Mouse (Mus musculus): Measurements from ENCODE around the gene Tbcb. TPM values are rescaled to one million over a fixed set of nuclear protein-coding genes. Genes with fewer than 3 reads are reported as not detected.
"Not testable (repeated sequence)": the region's sequence is repeated elsewhere in the genome, so short reads cannot be mapped to it uniquely, and the experiment has no call there.

Gene Tbcb
- polyA plus RNA-seq, 1 experiment: 83.5 TPM

GRCm38 (mm10) chr7:30265935-30266334, 33.9 kb upstream of the Tbcb start:
- no peak for TF ChIP-seq POLR2A (IDR thresholded peaks at IDR 0.05; ENCODE audit: low read depth, low read length)
- TF ChIP-seq CTCF (IDR thresholded peaks at IDR 0.05; ENCODE audit: borderline replicate concordance, insufficient read depth, low read length): no peak
- Histone ChIP-seq H3K4me1 (ENCODE audit: control insufficient read depth, insufficient read depth, low read length) (no peaks in the 10 kb centered on the region), H3K4me3 (ENCODE audit: insufficient read depth, low read length) (no peak overlapping the region)

GRCm38 (mm10) chr7:30265531-30265930, 33.5 kb upstream of the Tbcb start:
- no peaks in the 10 kb centered on the region for H3K4me1 ChIP-seq (ENCODE audit: control insufficient read depth, insufficient read depth, low read length)
- no peak for TF ChIP-seq CTCF (IDR thresholded peaks at IDR 0.05; ENCODE audit: borderline replicate concordance, insufficient read depth, low read length)
- TF ChIP-seq POLR2A (IDR thresholded peaks at IDR 0.05; ENCODE audit: low read depth, low read length): no peak
- no peak overlapping the region for H3K4me3 ChIP-seq (ENCODE audit: insufficient read depth, low read length)
- no peak overlapping the region for H3K27ac ChIP-seq (ENCODE audit: insufficient read depth, low read length)

More at GRCm38 (mm10) chr7:30265935-30266334, 33.9 kb upstream of the Tbcb start:
- no peak overlapping the region for H3K27ac ChIP-seq (ENCODE audit: insufficient read depth, low read length)

- TF ChIP-seq POLR2A (IDR thresholded peaks at IDR 0.05; ENCODE audit: low read depth, low read length) (no peak), CTCF (IDR thresholded peaks at IDR 0.05; ENCODE audit: borderline replicate concordance, insufficient read depth, low read length) (no peak)
- no peak overlapping the region for H3K4me3 ChIP-seq (ENCODE audit: insufficient read depth, low read length)
- no peak overlapping the region for H3K27ac ChIP-seq (ENCODE audit: insufficient read depth, low read length)
- H3K4me1 ChIP-seq (ENCODE audit: control insufficient read depth, insufficient read depth, low read length): no peaks in the 10 kb centered on the region
Measured at GRCm38 (mm10) chr7:30265041-30265440, 33.0 kb upstream of the Tbcb start.

GRCm38 (mm10) chr7:30251956-30252954, 20.2 kb upstream of the Tbcb start:
- TF ChIP-seq CTCF (IDR thresholded peaks at IDR 0.05; ENCODE audit: borderline replicate concordance, insufficient read depth, low read length): no peak
- TF ChIP-seq POLR2A (IDR thresholded peaks at IDR 0.05; ENCODE audit: low read depth, low read length): no peak
- Histone ChIP-seq H3K4me3 (ENCODE audit: insufficient read depth, low read length) (no peak overlapping the region), H3K27ac (ENCODE audit: insufficient read depth, low read length) (no peak overlapping the region), H3K4me1 (ENCODE audit: control insufficient read depth, insufficient read depth, low read length) (no peaks in the 10 kb centered on the region)

- H3K4me1 ChIP-seq (ENCODE audit: control insufficient read depth, insufficient read depth, low read length); H3K4me3 ChIP-seq (ENCODE audit: insufficient read depth, low read length); H3K27ac ChIP-seq (ENCODE audit: insufficient read depth, low read length): not testable (repeated sequence)
Measured at GRCm38 (mm10) chr7:30237374-30237773, 5.3 kb upstream of the Tbcb start.

DNA sequence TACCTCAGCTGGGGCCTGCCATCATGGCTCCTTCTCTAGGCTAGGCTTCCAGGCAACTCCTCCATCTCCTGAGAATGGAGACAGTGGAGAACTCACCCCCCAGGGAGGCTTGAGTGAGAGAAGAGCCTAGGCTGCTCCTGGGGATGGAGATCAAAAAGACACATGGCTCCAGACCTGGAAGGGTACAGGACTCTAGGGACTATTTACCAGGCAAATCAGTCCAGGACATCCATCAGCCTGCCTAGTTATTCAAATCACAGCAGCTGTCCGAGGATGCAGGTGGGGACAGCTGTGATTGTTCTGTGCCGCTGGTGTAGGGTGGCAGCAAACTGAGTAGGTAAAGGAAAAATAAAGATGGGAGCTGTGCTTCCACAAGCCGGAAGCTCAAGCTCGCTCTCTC, 3.6 kb upstream of the Tbcb start, which contains the start of gene Ovol3:
TSS of gene Ovol3 (minus strand) at position 101 of the 400 bp plus-strand sequence.
- TF ChIP-seq CTCF (IDR thresholded peaks at IDR 0.05; ENCODE audit: borderline replicate concordance, insufficient read depth, low read length) (no peak), POLR2A (IDR thresholded peaks at IDR 0.05; ENCODE audit: low read depth, low read length) (no peak)

GRCm38 (mm10) chr7:30235091-30235490, 3.0 kb upstream of the Tbcb start:
- Histone ChIP-seq H3K4me3 (ENCODE audit: insufficient read depth, low read length) (no peak overlapping the region), H3K27ac (ENCODE audit: insufficient read depth, low read length) (no peak overlapping the region), H3K4me1 (ENCODE audit: control insufficient read depth, insufficient read depth, low read length) (no peaks in the 10 kb centered on the region; the same call in 1 of the 2 replicates)
- TF ChIP-seq POLR2A (IDR thresholded peaks at IDR 0.05; ENCODE audit: low read depth, low read length) (no peak), CTCF (IDR thresholded peaks at IDR 0.05; ENCODE audit: borderline replicate concordance, insufficient read depth, low read length) (no peak)

More for the DNA sequence above, 3.6 kb upstream of the Tbcb start, which contains the start of gene Ovol3:
- Histone ChIP-seq H3K4me1 (ENCODE audit: control insufficient read depth, insufficient read depth, low read length) (no peaks in the 10 kb centered on the region; the same call in 1 of the 2 replicates), H3K4me3 (ENCODE audit: insufficient read depth, low read length) (no peak within 1 kb of the TSS), H3K27ac (ENCODE audit: insufficient read depth, low read length) (no peak within 1 kb of the TSS)

DNA sequence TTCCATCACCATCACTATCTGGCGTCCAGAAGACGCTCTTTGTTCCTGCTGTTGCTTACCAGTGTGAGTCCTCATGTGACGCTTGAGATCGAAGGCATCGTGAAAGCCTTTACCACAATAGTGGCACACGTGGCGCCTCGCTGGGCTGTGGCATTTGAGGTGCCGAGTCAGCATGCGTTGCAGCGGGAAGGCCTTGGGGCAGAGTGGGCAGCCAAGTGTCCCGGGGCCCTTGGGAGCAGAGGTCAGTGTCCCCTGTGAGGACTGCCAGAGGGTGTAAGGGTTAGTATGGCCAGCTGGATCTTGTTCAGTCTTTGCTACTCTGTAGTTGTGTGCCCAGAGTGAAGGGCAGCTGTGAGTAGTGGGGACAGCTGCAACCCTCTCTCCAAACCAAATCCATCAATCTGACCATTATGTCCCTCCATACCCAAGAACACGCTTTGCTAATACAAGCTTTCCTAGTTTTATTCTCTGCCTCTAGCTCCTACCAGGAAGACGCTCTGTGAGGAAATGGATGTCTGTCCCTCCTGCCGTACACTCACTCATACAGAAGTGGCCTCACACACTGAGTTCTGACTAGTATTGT, 2.3 kb upstream of the Tbcb start:
- H3K4me3 ChIP-seq (ENCODE audit: insufficient read depth, low read length): no peak overlapping the region
- TF ChIP-seq POLR2A (IDR thresholded peaks at IDR 0.05; ENCODE audit: low read depth, low read length): no peak
- TF ChIP-seq CTCF (IDR thresholded peaks at IDR 0.05; ENCODE audit: borderline replicate concordance, insufficient read depth, low read length): no peak
- no peak overlapping the region for H3K27ac ChIP-seq (ENCODE audit: insufficient read depth, low read length)
- H3K4me1 ChIP-seq (ENCODE audit: control insufficient read depth, insufficient read depth, low read length): no peaks in the 10 kb centered on the region; the same call in 1 of the 2 replicates

GRCm38 (mm10) chr7:30233387-30233786, 1.3 kb upstream of the Tbcb start:
- no peak for TF ChIP-seq CTCF (IDR thresholded peaks at IDR 0.05; ENCODE audit: borderline replicate concordance, insufficient read depth, low read length)
- Histone ChIP-seq H3K4me3 (ENCODE audit: insufficient read depth, low read length) (no peak overlapping the region), H3K4me1 (ENCODE audit: control insufficient read depth, insufficient read depth, low read length) (no peaks in the 10 kb centered on the region; the same call in 1 of the 2 replicates), H3K27ac (ENCODE audit: insufficient read depth, low read length) (no peak overlapping the region)

DNA sequence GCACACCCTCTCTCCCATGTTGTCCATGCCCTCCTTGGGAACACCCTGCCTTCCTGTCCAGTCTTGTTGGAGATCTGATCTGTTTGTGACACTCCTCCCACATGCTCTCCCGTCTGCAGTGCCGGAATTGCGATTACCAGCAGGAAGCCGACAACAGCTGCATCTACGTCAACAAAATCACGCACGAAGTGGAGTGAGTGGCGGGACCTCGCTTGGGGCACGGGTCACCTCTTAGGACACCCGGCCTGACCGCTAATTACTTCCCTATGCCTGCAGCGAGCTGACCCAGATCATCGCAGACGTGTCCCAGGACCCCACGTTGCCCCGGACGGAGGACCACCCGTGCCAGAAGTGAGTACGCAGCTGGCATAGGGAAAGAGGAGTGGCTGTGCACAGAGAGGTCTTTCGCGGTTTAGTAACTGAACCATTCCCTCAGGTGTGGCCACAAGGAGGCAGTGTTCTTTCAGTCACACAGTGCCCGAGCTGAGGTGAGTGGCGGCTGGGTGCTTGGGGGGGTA, 618 bp upstream of the Tbcb start:
- Histone ChIP-seq H3K4me1 (ENCODE audit: control insufficient read depth, insufficient read depth, low read length) (no peaks in the 10 kb centered on the region; the same call in 1 of the 2 replicates), H3K4me3 (ENCODE audit: insufficient read depth, low read length) (peak overlapping the region; percentile 63), H3K27ac (ENCODE audit: insufficient read depth, low read length) (no peak overlapping the region)
- peak; percentile 52; the same call in 1 of the 2 replicates for TF ChIP-seq CTCF (IDR thresholded peaks at IDR 0.05; ENCODE audit: borderline replicate concordance, insufficient read depth, low read length)
- no peak for TF ChIP-seq POLR2A (IDR thresholded peaks at IDR 0.05; ENCODE audit: low read depth, low read length)
